Mouse (Mus musculus) adrenal gland (tissue): ENCODE measurements at regions not wholly inside any gene's neighbourhood (a gene's known extent, or its start where the extent isn't known, plus 50 kb on each side); places are given as distances from the start of the nearest gene placed in this dataset.

ENCODE experiments used
- intact Hi-C: fragments of 180-260 bp; cut with DNase I; formaldehyde crosslinking; loops from one replicate; pipeline ENCODE4 v1.15.1; 2025

DNA sequence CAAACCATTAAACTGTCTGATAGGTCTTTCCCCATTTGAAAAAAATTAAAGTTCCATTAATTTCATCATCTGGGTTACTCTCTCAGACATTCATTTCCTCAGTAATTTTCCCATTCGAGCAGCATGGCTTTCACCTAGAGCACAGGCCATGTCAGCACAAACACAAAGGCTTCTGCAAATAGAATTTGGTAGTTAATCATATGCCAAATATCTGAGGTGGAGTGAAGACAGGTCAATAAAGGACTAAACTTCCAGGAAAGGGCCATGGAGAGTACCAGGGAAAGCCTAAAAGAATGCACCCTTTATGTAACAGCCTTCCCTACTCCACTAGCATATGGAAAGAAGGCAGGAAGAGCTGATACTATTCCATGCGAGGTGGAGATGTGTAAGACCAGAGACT, 150.3 kb upstream of the Gimd1 start:
- intact Hi-C loops, result loop anchor here (10.0 kb wide), 1 partner anchor 274 kb away; no protein-coding TSS in a partner anchor

DNA sequence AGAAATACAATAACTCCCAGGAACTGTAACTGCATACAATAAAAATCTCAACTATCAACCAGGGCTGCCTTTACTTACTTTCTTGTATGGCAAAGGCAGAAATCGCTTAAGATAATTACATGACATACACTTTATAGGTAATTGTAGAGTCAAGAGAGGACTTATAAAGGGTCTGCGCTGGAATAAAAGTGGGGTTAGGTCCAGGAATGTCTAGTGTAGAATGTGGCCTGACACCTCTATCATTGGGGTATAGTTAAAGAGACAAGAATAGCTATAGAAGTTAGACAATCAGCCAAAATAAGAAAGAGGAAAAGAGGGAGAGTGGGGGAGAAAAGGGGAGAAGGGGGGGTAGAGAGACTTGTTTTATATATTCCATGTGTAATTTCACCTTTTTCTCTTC, 144.8 kb upstream of the Gimd1 start:
- intact Hi-C loops, result no loop called here

DNA sequence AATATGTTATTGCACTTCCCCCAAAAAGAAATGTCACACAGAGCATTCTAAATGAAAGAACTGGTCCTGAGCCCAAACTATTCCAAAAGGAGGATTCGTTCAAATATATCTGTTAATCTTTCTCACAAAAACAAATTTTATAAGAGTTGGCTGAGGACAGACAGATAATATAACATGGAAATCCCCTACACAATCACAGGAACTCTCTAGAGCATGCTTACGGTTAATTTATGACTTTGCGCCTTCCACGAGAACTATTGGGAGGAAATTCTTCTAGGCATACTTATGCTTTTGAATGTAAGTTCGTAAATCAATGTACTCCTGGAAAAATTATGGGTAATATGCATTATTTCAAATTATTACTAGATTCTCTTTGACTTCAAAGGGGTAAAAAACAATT, 144.1 kb upstream of the Gimd1 start:
- intact Hi-C loops, result no loop called here

DNA sequence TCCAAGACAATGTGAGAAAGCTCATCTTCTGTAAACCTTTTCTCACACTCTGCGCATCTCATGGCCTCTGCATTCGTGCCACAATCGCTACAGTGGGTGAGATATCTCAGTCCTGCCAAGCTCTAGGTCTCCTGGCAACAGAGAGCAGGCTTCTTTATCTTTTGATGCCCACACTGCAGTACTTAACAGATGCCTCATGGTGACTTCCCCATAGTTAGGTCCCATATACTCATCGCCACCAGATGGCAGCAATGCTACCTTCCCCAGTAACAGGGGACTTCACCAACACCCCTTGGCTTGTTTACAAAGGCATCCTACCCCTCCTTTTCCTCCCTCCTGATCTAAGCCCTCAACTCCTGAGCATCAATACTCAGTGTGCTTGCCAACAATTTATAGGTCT, 123.5 kb upstream of the Gimd1 start:
- intact Hi-C loops, result loop anchor here (5.0 kb wide), 2 partner anchors 126 to 191 kb away; no protein-coding TSS in a partner anchor

DNA sequence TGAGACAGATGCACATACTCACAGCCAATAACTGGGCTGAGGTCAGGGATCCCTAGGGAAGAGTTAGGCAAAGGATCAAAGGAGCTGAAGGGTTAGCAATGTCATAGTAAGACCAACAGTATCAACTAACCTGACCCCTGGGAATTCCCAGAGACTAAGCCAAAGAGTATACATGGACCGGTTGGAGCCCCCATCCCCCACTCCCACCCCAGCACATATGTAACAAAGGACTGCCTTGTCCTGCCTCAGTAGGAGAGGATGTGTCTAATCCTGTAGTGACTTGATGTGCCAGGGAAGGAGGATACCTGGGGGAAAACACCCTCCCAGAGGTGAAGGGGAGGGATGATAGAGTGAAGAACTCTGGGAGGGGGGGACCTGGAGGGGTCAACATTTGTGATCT, 119.4 kb upstream of the Gimd1 start:
- intact Hi-C loops, result no loop called here

DNA sequence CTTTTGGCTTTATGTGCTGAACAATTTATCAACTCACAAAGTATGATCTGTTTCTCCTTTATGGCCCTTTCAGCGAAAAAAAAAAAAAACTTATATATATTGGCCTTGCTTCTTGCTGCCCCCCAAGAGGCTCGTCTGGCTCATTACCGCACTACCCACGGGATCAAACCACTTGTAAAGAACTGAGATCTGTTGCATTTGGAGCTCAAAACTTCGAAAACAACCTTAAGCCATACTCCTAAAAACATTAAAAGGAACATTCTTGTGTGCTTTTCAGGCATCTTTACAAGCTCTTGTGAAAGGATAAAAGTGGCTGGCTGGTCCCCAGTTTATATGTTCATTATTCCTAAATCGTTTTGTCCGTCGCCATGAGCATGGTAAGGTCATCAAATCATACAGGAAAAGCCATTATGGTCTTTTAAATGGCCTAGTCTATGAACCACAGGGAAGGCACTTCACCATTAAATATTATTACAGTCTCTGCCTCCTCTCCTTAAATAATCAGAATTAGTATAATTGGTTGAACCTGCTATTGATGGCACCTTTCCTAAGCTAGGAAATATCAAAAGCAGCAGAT, 117.0 kb upstream of the Gimd1 start:
- intact Hi-C loops, result no loop called here

DNA sequence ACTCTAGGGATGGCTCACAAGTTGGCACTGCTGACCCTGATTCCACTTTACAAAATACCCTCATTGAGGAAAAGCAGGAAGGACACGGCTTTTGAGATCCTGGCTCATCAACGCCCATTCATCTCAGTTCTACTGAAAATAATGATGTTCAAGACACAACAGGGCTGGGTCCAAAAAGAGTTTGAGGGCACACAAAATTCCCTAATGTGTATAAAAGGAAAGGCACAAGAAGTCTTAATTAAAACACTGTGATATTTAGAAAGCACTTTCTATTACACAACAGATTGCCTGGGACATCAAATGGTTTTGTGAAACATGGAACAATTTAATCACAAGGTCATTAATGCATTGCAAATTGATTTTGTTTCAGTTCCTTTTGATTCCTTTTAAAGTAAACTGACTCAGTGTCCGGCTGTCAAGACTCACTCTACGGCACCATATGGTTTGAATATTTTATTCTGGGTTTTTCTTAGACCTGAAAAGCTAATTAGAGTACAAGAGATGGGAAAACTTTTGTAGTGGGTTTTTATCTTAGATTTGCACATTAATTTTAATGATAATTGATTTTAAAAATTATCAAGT, 96.2 kb upstream of the Gimd1 start:
- intact Hi-C loops, result no loop called here

DNA sequence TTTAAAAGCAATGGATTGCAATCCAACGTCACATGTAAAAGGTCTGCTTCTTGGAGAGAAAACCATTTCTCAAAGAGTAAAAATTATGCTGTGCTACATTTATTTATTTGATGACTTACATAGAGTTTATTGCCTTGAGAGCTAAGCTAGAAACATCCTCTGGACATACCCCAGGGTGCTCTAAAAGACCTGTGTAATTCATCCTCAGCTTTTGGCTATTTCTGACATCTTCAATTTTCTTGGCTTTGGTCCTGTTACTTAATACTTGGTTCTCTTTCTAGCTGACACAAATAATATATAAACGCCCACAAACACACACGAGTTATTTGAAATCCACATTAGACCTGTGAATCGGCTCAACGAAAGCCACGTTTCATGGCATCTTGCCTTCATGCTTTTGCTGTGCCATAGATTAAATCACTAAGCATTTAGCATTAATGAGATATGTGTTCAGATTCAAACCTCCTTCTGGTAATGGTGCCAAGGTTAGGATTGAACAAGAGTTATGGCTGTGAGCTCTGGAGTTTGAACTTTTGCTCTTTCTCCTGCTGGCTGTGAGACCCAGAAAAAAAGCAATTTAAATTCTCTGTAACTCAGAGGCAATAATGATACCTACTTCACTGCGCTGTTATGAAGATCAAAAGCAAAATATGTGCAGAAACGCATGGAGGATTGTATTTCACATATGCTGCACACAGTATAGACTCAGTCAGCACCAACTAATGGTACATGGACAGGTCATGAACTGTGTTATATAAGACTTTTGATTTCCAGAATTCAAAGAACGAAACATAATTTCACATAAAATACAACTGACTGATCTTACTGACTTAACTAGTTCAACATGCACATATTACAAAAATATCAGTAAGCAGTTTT, 89.6 kb upstream of the Gimd1 start:
- intact Hi-C loops, result no loop called here

DNA sequence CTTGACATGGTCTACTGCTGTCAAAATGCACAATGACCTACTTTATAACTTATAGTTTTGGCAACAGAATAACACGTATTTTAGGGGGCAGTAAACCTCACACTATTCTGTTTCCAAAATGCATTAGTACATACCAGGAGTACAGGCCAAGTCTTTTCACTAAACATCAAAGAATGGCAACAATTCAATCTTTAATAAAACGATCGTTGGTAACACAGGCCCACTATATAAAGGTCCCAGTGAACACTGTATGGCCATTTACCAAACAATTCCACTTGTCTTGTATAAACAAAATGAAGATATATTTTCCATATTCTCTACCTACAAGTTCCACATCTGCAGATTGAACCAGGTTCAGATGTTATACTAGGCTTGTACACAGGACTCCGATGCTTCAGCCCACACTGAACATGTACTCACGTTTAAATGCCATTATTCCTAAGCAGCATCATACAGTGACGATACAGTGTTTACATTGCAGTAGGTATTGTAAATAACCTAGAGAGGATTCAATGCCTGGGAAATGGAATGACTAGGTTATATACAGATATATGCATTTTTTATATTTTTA, 78.3 kb upstream of the Gimd1 start:
- intact Hi-C loops, result no loop called here

DNA sequence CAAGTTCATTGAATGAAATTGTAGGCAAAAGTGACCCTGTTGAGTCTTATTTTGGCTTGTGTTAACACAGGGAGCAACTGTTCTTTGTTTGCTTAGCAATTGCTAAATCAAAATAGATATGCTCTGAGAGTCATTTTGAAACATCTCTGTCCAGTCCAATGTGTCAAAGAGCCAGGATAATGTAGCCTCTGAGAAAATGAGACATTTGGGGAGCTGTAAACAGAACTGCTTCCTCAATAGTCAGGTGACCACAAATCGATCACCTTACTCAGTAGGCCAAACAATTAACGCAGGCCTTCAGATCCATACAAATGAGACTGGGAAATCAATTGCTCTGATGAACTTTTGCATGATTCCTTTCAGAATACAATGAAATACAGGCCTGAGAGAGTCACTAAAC, 63.9 kb upstream of the Gimd1 start:
- intact Hi-C loops, result no loop called here

DNA sequence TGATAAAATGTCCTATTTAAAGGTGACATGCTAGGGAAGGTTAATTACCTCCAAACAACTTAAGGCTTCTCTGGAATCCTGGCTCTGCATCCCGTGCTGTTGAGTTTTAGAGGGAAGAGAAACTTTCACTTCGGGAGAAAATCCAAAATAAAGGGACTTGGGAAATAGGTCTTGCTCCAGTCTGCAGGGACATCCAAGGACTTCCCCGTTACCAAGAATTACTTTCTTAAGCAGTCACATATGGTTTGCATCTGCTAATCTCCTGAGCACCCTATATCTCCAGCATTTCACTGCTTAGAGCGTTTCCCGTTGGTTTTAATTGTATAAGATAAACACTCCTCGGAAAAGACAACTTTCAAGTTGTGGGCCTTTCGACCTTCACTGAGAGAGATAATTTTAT, 63.3 kb upstream of the Gimd1 start:
- intact Hi-C loops, result no loop called here
